Mouse (Mus musculus) embryonic fibroblast, embryonic 13.5 days (primary cell): ENCODE results near the gene Osbpl10.

ENCODE experiments used
- CTCF ChIP-seq: IDR thresholded peaks from 2 replicates; pipeline ENCODE4 v1.5.1; 2011; ENCODE audit warnings: mild to moderate bottlenecking, control low read depth, low read length, moderate library complexity, borderline replicate concordance; ENCODE audit not compliant: insufficient read depth
- POLR2A ChIP-seq: IDR thresholded peaks from 2 replicates; pipeline ENCODE4 v1.6.1; 2011; ENCODE audit warnings: low read depth, mild to moderate bottlenecking, control low read depth, low read length, moderate library complexity

GRCm38 (mm10) chr9:115165996-115166395, 187.6 kb downstream of the Osbpl10 start:
- TF ChIP-seq CTCF, result no peak
- no peak for TF ChIP-seq POLR2A
